13 mouse cellular contexts compared by ENCODE assay signal in the genomic region with DNA sequence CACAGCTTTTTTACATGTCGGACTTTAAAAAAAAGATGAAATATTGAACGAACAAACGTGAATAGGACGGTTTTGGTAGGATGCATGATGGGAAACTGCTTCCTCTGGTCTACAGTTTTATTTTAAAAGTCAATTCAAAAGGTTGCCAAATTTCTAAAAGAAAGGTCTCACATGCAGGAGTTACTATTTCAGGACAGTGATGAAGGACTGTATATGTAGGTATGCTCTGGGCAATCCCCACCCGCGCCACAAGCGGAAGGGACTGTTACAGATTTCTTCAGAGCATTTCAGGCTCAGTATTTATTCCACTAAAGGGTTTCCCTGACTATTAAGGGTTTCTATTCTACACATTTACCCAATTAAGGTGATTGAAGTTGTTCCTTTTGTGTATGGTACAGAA. TPM values are rescaled to one million over a fixed set of nuclear protein-coding genes. Genes with fewer than 3 reads are reported as not detected.
DNase-seq lines count a peak whose midpoint lies in the region; ATAC-seq and TF ChIP-seq lines count a peak whose summit lies in the region.
"Had no signal": no experiment of that assay in that cellular context is flagged by ENCODE, and none has a peak within 500 bp of the region (broad histone marks: within the 10 kb centered on the region; RNA-seq: fewer than 3 reads in every experiment).

No protein-coding gene starts in this region.

- no peaks in the 10 kb centered on the region; the same call in 1 of the 2 replicates for H3K4me1 ChIP-seq in cerebellum, adult 2 months (ENCODE audit: control insufficient read depth, insufficient read depth, low read length)
- peaks cover 16% of the 10 kb centered on the region for H3K4me1 ChIP-seq in hindbrain, embryonic 13.5 days (replicated peaks)
- H3K4me1 ChIP-seq in hindbrain, embryonic 10.5 days (replicated peaks), result peaks cover 16% of the 10 kb centered on the region; the same call in 1 of the 2 replicates
- H3K4me1 ChIP-seq in lung, embryonic 14.5 days (ENCODE audit: insufficient read depth), result no peaks in the 10 kb centered on the region
- H3K4me1 ChIP-seq in hindbrain, postnatal 0 days (ENCODE audit: insufficient read depth, low read length), result 0 out of 2 replicates have a peak, but pooled peaks cover 4% of the 10 kb centered on the region

- 12% methylated on average over 7 of the region's 7 CpGs for WGBS in cerebellum, adult 2 months
- 94% methylated on average over 7 of the region's 7 CpGs for WGBS in hindbrain, embryonic 13.5 days
- 92% methylated on average over 7 of the region's 7 CpGs for WGBS in hindbrain, embryonic 10.5 days
- 92% methylated on average over 7 of the region's 7 CpGs for WGBS in lung, embryonic 14.5 days
- 95% methylated on average over 7 of the region's 7 CpGs for WGBS in hindbrain, postnatal 0 days

- no peaks in the 10 kb centered on the region for H3K36me3 ChIP-seq in hindbrain, embryonic 13.5 days
- H3K36me3 ChIP-seq in hindbrain, embryonic 10.5 days, result no peaks in the 10 kb centered on the region
- no peaks in the 10 kb centered on the region for H3K36me3 ChIP-seq in lung, embryonic 14.5 days (ENCODE audit: insufficient read depth)
- no peaks in the 10 kb centered on the region for H3K36me3 ChIP-seq in hindbrain, postnatal 0 days (ENCODE audit: insufficient read depth, low read length)
- H3K36me3 ChIP-seq: limb, embryonic 13.5 days had no signal

- no peak for TF ChIP-seq CTCF in cerebellum, adult 2 months (IDR thresholded peaks at IDR 0.05; ENCODE audit: borderline replicate concordance, insufficient read depth, low read depth, low read length)
- TF ChIP-seq CTCF in lung, embryonic 14.5 days (IDR thresholded peaks at IDR 0.05; ENCODE audit: low read depth), result no peak
- TF ChIP-seq CTCF in hindbrain, postnatal 0 days (IDR thresholded peaks at IDR 0.05; ENCODE audit: low read depth), result no peak

- peak in 1 of 2 experiments; percentile 52 for DNase-seq in cerebellum, adult 2 months
- DNase-seq in cerebellum, adult 11-12 months, result no peak
- no peak for DNase-seq in hindbrain, embryonic 10.5 days (ENCODE audit: low spot score)
- DNase-seq in lung, embryonic 14.5 days, result no peak
- DNase-seq in lung, postnatal 14 days, result no peak
- DNase-seq in hindbrain, postnatal 0 days (ENCODE audit: low spot score), result no peak
- DNase-seq: gastrocnemius, postnatal 14 days; thymus, postnatal 36 days had no signal

- no peak for TF ChIP-seq POLR2A in cerebellum, adult 2 months (IDR thresholded peaks at IDR 0.05; ENCODE audit: borderline replicate concordance, insufficient read depth, low read length)

- H3K4me3 ChIP-seq in cerebellum, adult 2 months (replicated peaks; ENCODE audit: insufficient read depth, low read depth, low read length), result peak overlapping the region; percentile 97
- H3K4me3 ChIP-seq in hindbrain, embryonic 13.5 days, result no peak overlapping the region
- no peak overlapping the region for H3K4me3 ChIP-seq in hindbrain, embryonic 10.5 days
- H3K4me3 ChIP-seq in lung, embryonic 14.5 days (ENCODE audit: low read depth, low read length), result peak overlapping the region; percentile 66; the same call in 1 of the 2 replicates
- H3K4me3 ChIP-seq in hindbrain, postnatal 0 days (ENCODE audit: low read length), result peak overlapping the region; percentile 79

- H3K9me3 ChIP-seq in hindbrain, embryonic 13.5 days, result no peaks in the 10 kb centered on the region
- H3K9me3 ChIP-seq in hindbrain, embryonic 10.5 days, result no peaks in the 10 kb centered on the region
- H3K9me3 ChIP-seq in lung, embryonic 14.5 days (ENCODE audit: low read depth, low read length), result no peaks in the 10 kb centered on the region
- H3K9me3 ChIP-seq in hindbrain, postnatal 0 days (ENCODE audit: low read length), result no peaks in the 10 kb centered on the region
- H3K9me3 ChIP-seq: limb, embryonic 13.5 days had no signal

- ATAC-seq in hindbrain, embryonic 13.5 days (ENCODE audit: low FRiP score), result no peak
- no peak for ATAC-seq in lung, embryonic 14.5 days (ENCODE audit: insufficient read depth)
- ATAC-seq in hindbrain, postnatal 0 days, result no peak
- ATAC-seq in inflammation-experienced regulatory T-cells, adult 6 months, result no peak
- ATAC-seq: activated CD4-positive, CD25-positive, alpha-beta regulatory T cell, adult 4 months had no signal

- peak overlapping the region; percentile 95; the same call in 1 of the 2 replicates for H3K27ac ChIP-seq in cerebellum, adult 2 months (ENCODE audit: insufficient read depth, low read length)
- H3K27ac ChIP-seq in hindbrain, embryonic 13.5 days, result no peak overlapping the region
- no peak overlapping the region for H3K27ac ChIP-seq in hindbrain, embryonic 10.5 days
- no peak overlapping the region for H3K27ac ChIP-seq in lung, embryonic 14.5 days (ENCODE audit: low read depth)
- H3K27ac ChIP-seq in hindbrain, postnatal 0 days, result no peak overlapping the region
- H3K27ac ChIP-seq: limb, embryonic 13.5 days had no signal

- H3K27me3 ChIP-seq in cerebellum, adult 2 months (ENCODE audit: control insufficient read depth, insufficient read depth, low read length), result no peaks in the 10 kb centered on the region
- H3K27me3 ChIP-seq in hindbrain, embryonic 13.5 days, result peaks cover 54% of the 10 kb centered on the region
- H3K27me3 ChIP-seq in hindbrain, embryonic 10.5 days (ENCODE audit: insufficient read depth, poor library complexity, severe bottlenecking), result peaks cover 40% of the 10 kb centered on the region
- H3K27me3 ChIP-seq in lung, embryonic 14.5 days (ENCODE audit: insufficient read depth, low read length), result peaks cover 13% of the 10 kb centered on the region
- no peaks in the 10 kb centered on the region for H3K27me3 ChIP-seq in hindbrain, postnatal 0 days (ENCODE audit: insufficient read depth, low read length)
- H3K27me3 ChIP-seq: CH12.LX had no signal

- peak overlapping the region; percentile 94 for H3K4me2 ChIP-seq in hindbrain, embryonic 13.5 days
- peak overlapping the region; percentile 80 for H3K4me2 ChIP-seq in lung, embryonic 14.5 days
- peak overlapping the region; percentile 92 for H3K4me2 ChIP-seq in hindbrain, postnatal 0 days (ENCODE audit: low read depth, low read length)

- H3K9ac ChIP-seq in hindbrain, embryonic 13.5 days, result no peak overlapping the region
- H3K9ac ChIP-seq in lung, embryonic 14.5 days, result no peak overlapping the region
- 0 out of 2 replicates have a peak overlapping the region, but pooled peaks have one; percentile 78 for H3K9ac ChIP-seq in hindbrain, postnatal 0 days (replicated peaks; ENCODE audit: low read length)
- H3K9ac ChIP-seq: limb, embryonic 13.5 days had no signal

RNA-seq across cellular contexts. Expression of gene Cadps2, which starts 1.6 kb away (rescaled TPM):
- 102 and 118 TPM in 2 replicates for polyA plus RNA-seq in cerebellum, adult 2 months (2012; rRNA removed)
- 4.4 and 4.7 TPM in 2 replicates for polyA plus RNA-seq in hindbrain, embryonic 13.5 days (2015; fragmentation: Nextera tagmentation; extraction: Ambion mirVana)
- 1.4 and 1.6 TPM in 2 replicates for polyA plus RNA-seq in hindbrain, embryonic 10.5 days (2016; fragmentation: Nextera tagmentation; extraction: Ambion mirVana)
- polyA plus RNA-seq in lung, embryonic 14.5 days (2014; fragmentation: Nextera tagmentation; extraction: Ambion mirVana), result 6.7 and 8.8 TPM in 2 replicates
- total RNA-seq in hindbrain, postnatal 0 days (2014; rRNA removed), result 57.5 and 58.2 TPM in 2 replicates
- 15.9 and 19.6 TPM in 2 replicates for polyA plus RNA-seq in hindbrain, postnatal 0 days (2015; fragmentation: Nextera tagmentation; extraction: Ambion mirVana)
- not detected for polyA plus RNA-seq in inflammation-experienced regulatory T-cells, adult 6 months (2017; shearing (Covaris generic))
- total RNA-seq: CH12.LX had no signal

Comparison
In these comparisons a context has a peak if more than half of its experiments do, and no peak if none do; other contexts are left out.
1. H3K4me3 ChIP-seq: peak in cerebellum, adult 2 months (single experiment), lung, embryonic 14.5 days (single experiment) and hindbrain, postnatal 0 days (single experiment); none in hindbrain, embryonic 13.5 days (single experiment) and hindbrain, embryonic 10.5 days (single experiment).
2. Peak in every context shown above with its lines, with median percentiles within 50 percentile points of each other: H3K4me2 ChIP-seq.